Mouse (Mus musculus): ENCODE measurements around the gene Usp53. TPM values are rescaled to one million over a fixed set of nuclear protein-coding genes. Genes with fewer than 3 reads are reported as not detected.
"Not testable (repeated sequence)": the region's sequence is repeated elsewhere in the genome, so short reads cannot be mapped to it uniquely, and the experiment has no call there.

Gene Usp53
- total RNA-seq, 1 experiment from 2014 or later, result 40.3 TPM

- peak; percentile 32 for DNase-seq
Measured at GRCm38 (mm10) chr3:122943387-122943890, 40.9 kb downstream of the Usp53 start.

GRCm38 (mm10) chr3:122939215-122939614 is 45.1 kb downstream of the Usp53 start:
- no peak for DNase-seq

DNA sequence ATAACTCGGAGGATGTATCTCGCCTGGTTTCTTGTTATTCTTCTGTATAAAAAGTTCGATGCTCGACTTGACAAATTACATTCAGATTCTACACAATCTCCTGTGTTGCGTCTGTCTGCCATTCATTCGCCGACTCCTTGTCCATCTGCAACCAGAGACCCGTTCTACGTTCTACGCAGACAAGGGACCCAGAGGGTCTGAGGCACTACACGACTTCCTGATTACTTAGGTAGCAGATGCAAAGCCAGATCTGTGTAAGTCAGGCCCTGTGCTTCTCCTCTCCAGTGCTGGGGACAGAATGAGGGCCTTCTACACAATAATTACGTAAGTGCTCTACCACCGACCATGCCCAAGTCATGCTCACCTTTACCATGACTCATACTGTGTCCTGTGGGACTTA is 47.1 kb downstream of the Usp53 start:
- DNase-seq, result not testable (repeated sequence)

DNA sequence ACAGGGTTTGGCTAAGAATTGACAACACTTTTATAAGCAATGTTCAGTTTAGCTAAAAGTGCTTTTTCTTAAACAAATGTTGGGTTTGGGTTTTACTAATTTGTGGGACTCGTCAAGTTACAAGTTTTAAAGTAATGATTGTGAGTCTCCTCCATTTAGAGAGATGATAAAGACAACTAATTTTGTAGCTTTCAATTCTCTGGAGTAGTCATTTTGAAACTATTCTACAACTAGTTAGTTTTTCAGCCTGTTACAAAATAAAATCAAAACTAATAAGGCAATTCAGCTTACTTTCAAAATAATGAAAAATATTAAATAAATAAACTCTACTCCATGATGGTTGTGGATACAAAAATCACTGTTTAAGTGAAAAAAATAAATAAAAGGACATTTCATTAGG is 51.8 kb downstream of the Usp53 start:
- no peak for DNase-seq

GRCm38 (mm10) chr3:122929723-122930122 is 54.6 kb downstream of the Usp53 start:
- no peak for DNase-seq

DNA sequence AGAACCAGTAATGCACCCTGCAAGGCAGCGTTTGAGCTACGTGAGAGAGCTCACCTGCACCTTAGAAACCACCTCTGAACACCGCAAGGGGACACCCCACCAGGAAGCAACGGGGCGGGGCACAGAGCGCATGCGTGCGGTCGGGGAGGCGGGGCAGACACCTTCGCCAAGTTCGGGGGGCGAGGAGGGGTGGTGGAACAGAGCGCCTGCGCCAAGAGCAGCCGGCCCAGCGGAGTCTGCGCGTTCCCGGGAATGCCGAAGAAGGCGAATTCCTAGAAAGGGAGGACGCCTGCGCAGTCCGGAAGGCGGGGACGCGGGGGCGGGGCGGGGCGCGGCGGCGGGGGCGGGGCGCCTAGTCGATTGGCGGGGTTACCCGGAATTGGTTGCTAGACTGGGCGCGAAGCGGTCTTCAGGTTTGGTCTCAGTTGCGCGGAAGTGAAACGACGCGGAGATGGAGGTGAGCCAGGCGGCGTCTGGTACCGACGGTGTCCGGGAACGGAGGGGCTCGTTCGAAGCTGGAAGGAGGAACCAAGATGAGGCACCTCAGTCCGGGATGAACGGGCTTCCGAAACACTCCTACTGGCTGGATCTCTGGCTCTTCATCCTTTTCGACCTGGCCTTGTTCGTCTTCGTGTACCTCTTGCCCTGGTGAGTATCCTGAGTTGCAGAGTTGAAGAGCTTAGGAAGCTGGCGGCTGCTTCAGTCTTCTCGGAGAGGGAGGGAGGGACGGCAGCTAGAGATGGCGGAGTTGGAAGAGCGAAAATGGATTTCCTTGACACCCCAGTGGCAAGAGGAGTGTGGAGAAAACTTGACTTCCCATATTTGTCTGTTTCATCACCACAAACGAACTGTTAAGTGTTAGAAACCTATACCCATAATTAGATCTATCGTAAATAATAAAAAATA is 60.0 kb downstream of the Usp53 start, which contains the start of gene 1810037I17Rik:
Gene 1810037I17Rik (plus strand): TSS at position 195 of the 906 bp plus-strand sequence.
- peak; percentile 98 for DNase-seq

DNA sequence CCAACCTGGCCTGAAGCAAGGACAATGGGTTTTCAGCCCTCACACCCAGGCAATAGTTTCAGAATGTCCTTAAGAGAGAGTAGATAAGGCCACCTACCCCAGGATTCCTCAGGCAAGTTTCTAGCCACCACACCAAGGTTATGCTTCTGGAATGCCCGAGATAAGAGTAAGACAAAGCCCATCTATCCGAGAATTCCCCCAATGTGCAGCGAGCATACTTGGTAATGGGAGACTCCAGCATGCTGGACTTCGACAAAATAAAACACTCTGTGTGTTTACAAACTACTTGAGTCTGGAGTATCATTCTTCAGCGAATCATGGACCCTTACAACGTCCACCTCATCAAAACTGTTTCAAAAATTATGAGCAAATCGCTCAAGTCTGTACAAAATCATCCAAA is 61.2 kb downstream of the Usp53 start:
- DNase-seq, result no peak

DNA sequence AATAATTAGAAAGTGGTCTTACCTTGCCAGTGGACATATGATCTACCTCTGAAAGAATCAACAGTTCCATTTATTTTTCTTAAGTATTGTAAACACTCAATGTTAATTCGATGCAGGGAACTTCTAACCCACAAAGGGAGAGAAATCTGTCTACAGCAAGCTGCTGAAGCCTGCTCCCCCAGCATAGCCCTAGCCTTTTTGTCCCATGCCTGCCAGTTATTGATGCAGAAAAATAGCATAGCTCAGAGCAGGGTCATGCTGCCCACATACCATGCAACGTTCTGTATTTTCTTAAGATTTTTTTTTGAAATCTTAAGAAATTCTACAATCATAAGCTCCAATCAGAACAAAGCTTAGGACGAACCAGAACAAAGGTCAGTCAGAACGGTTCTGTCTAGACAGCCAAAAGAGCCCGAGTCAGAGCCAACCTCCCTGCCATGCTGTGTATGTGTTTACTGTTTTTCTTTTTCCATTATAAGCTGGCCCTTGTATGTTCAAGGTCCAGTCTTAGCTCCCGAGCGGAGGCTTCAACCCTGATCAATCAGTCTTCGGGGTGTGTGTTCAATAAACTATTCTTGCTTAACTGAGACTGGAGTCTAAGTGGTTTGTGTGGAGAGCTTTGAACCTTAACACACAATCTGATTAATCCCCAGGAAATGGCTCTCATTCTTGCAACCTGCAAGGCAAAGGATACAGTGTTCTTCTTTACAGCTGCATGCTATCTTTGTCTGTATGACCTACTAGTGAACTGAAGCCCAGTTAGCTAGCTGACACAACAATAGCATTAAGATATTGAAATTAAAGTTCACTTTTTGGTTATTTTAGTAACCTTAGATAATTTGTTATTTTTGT is 62.4 kb downstream of the Usp53 start:
- DNase-seq, result no peak

GRCm38 (mm10) chr3:122920572-122921435 is 63.5 kb downstream of the Usp53 start:
- DNase-seq, result no peak

- no peak for DNase-seq
Measured at GRCm38 (mm10) chr3:122919260-122919659, 65.0 kb downstream of the Usp53 start, which contains the start of gene Gm10959. TSS of gene Gm10959 (minus strand) at chr3:122919360.

GRCm38 (mm10) chr3:122918672-122919071 is 65.6 kb downstream of the Usp53 start:
- no peak for DNase-seq

DNA sequence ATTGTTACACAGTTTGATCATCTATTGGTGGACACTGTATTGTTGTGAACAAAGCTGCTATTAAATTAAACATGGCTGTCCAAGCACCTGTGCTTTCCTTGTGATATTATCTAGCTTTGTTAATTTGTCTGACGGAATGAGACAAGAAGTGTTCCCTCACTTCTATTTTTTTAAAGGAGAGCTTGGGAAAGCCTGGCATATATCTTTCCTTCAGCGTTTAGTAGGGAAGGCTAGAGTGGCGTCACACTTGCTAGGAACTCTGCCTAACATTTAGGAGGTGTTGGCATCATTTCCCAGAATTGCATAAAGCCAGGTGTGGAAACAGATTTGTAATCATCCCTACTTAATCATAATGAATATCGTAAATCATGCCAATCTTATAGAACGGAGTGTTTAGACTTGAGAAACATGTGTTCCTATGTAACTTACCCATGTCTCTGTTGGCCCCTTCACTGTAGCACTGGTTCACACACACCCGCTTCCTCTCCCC is 68.1 kb downstream of the Usp53 start:
- no peak for DNase-seq

DNA sequence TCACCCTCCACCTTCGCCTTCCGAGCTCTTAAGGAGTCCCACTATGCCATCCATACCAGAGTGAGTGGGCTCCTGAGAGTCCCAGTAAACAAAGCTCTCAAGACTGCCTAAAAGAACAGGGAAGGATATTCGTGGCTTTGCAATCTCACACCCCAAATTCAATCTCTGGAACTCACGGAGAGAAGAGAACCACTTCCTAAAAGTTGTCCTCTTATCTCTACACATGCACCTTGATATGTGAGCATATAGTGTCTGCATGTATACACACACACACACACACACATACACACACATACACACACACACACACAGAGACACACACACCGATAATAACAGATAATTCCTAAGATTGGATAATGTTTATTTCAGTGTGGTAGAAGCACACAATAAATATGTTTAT is 68.8 kb downstream of the Usp53 start:
- no peak for DNase-seq

GRCm38 (mm10) chr3:122907841-122908240 is 76.5 kb downstream of the Usp53 start:
- DNase-seq, result peak; percentile 18

- peak; percentile 14 for DNase-seq
Measured at GRCm38 (mm10) chr3:122903746-122904433, 80.4 kb downstream of the Usp53 start.

GRCm38 (mm10) chr3:122898254-122898653 is 86.1 kb downstream of the Usp53 start:
- no peak for DNase-seq

GRCm38 (mm10) chr3:122895189-122895731 is 89.0 kb downstream of the Usp53 start:
- DNase-seq, result no peak

DNA sequence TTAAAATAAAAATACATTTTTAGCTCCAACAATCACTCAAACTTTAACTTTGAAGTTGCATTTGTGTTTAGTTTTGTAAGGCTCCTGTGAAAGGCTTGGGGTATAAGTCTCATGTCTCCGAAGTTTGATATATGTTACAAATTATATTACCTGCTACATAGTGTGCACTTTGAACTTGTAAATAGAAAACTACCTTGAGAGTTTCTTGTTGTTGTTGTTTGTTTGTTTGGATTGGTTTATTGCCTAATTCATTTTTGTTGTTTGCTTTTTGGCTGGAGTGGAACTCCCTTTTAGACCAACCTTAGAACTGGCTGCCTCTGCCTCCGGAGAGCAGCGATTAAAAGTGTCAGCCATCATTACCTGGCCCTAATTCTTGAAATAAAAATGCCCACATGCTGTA is 89.5 kb downstream of the Usp53 start, which contains the start of gene Fabp2:
Gene Fabp2 (plus strand): TSS at position 301 of the 400 bp plus-strand sequence.
- DNase-seq, result no peak

DNA sequence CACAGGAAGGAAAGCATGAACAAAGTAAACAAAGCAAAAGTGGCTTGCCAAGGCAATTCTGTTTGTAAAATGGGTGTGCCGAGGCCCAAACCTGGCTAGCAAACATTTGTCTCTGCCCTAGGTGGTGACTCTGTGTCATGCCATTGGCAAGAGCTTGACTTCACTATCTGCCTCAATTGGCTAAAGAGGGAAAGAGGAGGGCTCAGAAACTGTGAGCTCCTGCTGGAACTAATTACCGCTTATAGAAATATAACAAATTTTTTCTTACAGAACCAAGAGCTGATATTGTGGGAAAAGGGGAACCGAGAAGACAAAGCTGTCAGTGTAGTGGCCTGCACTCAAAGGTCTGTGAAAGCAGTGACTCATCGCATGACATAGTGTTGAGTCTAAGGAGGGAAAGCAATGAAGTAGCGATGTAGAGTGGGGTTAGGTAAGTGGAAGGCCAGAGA is 95.9 kb downstream of the Usp53 start:
- DNase-seq, result no peak
